Mouse (Mus musculus) spleen, postnatal 4 days (tissue): ENCODE data around the gene Ntf5.

Experiments
- DNase-seq, 2 experiments: peaks; one replicate each; pipeline ENCODE4 v3.0.0; 2022; ENCODE audit warnings: low spot score in 2 of 2

Gene Ntf5

GRCm38 (mm10) chr7:45435038-45435437, 21.5 kb downstream of the Ntf5 start:
- no peak for DNase-seq

DNA sequence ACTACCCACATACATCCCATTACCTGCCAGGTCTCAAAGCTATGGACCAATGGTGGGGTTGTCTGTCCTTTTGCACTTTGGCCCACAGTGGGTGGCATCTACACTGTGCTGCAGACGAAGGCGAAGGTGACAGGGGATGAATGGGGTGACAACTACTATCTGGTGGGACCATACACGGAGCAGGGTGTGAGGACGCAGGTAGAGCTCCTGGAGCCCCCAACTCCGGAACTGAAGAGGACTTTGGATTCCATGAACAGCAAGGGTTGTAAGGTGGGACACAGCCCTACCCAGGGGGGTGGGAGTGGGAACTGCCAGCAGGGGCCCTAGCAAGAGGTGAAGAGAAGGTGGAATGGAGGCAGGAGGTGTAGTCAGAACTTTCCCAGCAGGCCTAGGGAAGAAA, 22.9 kb downstream of the Ntf5 start:
- DNase-seq = no peak

DNA sequence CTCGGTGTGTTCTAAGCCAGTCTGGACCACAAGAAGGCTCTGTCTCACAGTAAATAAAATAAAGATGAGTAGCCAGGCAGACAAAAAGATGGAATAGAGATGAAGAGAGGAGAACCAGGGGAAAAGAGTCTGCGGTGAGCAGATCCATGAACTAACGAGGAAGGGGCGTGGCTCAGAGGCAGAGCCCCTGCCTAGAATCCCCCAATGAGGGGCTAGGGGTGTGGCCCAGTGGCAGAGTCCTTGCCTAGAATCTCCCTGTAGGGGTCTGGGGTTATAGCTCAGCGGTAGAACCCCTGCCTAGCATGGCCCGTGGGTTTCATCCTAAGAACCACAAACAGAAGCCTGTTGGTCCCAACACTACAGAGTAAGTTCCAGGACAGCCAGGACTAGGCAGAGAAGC, 23.6 kb downstream of the Ntf5 start:
- DNase-seq = no peak

DNA sequence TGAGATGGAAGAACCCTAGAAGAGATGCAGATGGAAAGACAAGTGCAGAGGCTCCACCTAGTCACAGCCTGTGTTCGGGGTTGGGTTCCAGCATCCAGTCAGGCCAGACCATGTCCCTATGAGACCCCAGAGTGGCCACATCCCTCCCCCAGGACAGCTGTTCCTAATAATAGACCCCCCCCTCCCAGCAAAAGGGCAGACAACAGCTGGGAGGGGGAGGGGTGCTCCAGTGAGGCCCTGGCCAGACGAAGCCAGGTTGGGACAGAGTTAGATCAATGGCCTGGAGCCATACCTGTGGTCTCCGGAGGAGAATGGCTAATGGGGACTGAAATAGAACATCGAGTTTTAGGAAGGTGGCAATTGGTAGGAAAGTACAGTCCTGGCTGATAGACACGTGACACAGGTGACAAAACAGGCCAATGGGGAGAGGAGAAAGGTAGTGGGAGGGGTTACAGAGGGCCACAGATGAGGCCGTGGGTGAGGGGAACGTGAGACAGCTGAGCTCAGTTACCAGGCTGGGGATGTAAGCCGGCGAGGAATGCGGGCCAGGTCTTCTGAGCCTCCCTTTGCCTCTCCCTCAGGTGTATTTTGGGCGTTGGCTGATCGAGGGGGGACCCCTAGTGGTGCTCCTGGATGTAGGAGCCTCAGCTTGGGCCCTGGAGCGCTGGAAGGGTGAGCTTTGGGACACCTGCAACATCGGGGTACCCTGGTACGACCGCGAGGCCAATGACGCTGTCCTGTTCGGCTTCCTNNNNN, 24.2 kb downstream of the Ntf5 start, which contains the start of gene Ruvbl2:
Ruvbl2 (minus strand) TSS at position 576 of the 756 bp plus-strand sequence.
- no peak for DNase-seq

- DNase-seq = no peak
These were observed 30.3 kb downstream of the Ntf5 start for GRCm38 (mm10) chr7:45443526-45444420.

- DNase-seq = no peak
These were observed 33.1 kb downstream of the Ntf5 start for GRCm38 (mm10) chr7:45446589-45446988.

DNA sequence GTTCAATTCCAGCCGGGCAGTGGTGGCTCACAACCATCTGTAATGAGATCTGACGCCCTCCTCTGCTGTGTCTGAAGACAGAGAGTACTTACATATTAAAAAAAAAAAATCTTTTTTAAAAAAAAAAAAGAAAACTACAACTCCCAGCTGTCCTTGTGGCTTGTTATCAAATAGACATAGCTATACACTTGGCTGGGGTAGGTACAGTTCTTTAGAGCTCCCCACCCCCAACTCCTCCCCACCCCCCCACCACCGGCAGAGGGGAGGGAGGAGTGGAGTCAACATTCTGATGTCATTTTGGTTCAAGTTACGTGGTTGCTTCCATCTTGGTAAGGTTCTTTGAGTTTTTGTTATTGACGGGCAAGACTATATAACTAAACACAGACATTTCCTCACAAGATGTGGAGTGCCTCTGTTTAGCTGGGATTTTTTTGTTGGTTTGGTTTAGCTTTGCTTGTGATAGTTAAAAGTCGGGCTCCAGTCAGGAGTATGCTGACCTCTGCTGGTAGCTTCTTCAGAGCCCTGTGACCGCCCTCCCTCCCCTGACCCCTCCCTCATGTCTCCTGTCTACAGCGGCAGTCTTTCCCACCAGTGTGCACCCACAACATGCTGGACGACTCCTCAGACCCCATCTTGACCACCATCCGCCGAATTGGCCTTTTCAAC, 34.0 kb downstream of the Ntf5 start:
- no peak for DNase-seq

- DNase-seq = no peak
These were observed 36.5 kb downstream of the Ntf5 start for GRCm38 (mm10) chr7:45449974-45450373.

GRCm38 (mm10) chr7:45451344-45451982, 38.0 kb downstream of the Ntf5 start:
- peak; percentile 85 to 95 for DNase-seq

- no peak for DNase-seq
These were observed 41.5 kb downstream of the Ntf5 start for GRCm38 (mm10) chr7:45454971-45455370.

DNA sequence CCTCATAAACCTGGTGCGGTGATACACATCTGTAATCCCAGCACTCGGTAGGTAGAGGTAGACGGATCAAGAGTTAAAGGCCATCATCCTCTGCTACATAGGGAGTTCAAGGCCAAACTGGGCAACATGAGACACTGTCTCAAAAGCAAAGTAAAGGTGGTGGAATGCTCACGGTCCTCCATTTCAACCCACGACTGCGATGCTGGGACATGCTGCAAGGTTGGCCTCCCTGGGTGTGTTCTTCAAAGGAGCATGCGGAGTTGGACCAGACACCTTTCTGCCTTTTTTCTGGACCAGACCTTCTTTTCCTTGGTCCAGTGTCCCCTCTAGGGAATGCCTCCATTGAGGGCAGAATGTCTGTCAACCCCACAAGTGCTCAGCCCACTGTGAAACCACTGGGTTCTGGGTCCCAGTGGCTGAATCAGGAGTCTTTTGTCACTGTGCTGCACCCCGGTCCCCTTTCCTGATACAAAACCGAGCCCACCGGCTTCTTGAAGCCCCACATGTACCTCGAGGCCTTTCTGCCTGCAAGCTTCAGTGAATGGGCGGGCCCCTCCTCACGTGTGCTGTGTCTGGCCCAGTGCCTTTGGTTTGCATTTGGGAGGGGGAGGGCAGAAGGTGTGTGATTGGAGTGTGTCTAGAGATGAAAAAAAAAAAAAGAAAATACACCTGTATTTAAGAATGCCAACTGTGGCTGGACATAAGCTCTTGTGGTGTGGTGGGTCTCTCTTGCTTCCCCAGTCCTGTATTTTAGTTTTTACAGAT, 42.6 kb downstream of the Ntf5 start:
- no peak for DNase-seq

DNA sequence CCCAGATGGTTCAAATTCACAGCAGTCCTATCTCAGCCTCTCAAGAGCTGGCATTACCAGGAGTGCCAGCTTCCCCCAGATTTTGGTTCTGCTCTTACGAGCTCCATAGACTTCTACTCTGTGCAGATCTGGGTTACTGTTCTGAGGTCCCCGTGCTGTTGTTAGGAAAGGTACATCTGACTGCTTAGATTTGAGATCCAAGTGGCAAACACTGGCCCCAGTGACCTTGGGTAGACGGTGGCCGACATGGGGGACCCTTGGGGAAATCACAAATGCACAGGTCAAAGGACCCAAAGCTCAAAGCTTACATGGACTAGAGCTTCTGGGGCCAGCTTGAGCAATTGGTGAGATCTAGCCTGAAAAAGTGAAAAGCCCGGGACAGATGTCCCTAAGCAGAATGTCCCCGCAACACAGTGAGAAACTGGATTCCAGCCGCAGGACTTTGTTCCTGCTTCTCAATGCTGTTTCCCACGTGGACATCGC, 43.3 kb downstream of the Ntf5 start:
- no peak for DNase-seq

DNA sequence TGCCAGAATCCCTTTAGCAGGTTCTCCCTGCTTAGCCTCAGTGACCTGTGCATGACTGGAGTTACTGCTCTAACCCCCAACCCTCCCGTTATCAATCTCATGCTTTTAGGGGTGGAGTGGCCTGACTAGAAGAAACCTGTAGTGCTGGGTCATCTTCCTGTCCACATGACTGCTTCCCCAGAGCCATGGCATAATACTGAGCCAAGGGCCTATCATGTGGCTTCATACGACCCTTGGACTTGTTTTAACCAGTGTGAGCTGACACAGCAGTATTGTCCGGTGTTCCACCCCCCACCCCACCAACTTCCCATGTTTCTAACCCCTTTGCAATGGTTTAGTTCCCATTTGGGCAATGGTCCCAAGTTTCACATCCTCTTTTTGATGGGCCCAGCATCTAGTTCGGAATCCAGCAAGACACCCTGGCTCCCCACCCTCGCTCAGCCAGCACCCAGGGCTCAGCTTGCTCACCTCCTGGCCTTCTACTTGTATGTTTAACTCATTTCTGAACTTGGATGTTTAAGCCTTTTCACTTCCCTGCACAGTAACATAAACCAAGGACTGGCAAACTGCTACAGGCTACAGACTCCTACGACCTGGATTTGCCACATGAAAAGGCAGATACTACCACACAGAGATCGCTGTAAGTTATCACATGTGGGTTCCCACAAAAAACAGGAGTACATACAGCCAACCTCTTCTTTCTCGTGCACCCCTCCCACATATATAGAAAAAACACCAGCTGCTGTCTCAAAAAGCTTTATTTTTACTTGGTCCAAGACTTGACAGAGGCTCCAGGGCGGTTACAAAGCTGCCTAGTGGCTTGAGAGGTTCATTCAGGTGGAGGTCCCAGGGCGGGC, 43.9 kb downstream of the Ntf5 start:
- DNase-seq = no peak

GRCm38 (mm10) chr7:45458748-45459563, 45.5 kb downstream of the Ntf5 start:
- DNase-seq = peak; percentile 76 to 91

GRCm38 (mm10) chr7:45459564-45460140, 46.2 kb downstream of the Ntf5 start, which contains the start of gene Ftl1:
Gene Ftl1, minus strand, starts transcription at chr7:45459884.
- peak; percentile 95 to 96 for DNase-seq

DNA sequence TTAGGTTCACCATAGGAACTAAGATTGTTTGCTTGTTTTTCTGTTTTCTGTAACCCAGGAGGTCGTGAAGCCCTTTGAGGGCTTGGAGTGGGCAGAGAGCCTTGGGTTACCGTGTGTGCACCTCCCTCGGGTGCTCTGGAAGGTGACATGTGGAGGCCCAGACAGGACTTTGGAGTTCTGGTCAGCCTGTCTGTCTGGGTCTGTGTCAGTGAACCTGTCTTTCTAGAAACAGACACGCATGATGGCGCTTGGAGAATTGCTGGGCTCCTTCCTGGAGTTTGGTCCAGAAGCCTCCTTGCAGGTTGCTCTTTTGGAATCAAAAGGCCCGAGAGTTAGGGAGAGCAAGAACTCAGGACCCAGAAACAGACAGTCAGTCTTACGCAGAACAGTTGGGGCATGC, 46.9 kb downstream of the Ntf5 start:
- peak in 1 of 2 experiments; percentile 72 for DNase-seq

GRCm38 (mm10) chr7:45460860-45461314, 47.4 kb downstream of the Ntf5 start:
- DNase-seq = peak; percentile 86 to 91

DNA sequence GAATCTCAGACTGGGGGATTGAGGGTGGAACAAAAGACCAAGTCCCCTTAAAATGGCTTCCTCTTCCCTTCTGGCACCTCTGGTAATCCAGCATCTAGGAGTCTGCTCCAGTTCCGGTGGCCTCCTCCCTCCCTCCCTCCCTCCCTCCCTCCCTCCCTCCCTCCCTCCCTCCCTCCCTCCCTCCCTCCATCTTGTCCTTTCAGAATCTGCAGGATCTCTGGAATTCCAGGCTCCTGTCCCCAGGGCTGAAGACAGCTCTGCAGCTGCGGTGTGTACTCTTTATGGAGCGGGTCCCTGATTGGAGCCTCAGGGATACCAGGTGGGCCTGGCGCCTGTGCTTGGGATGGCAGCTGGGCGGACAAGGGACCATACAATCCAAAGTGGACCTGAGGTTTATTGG, 47.8 kb downstream of the Ntf5 start:
- DNase-seq = peak in 1 of 2 experiments; percentile 64
